Mouse (Mus musculus) small intestine, adult 2 months (tissue): ENCODE data around the gene Cplx2.

Source experiments
- CTCF ChIP-seq: fragments of 200-500 bp; IDR thresholded peaks from 2 replicates; pipeline ENCODE4 v1.5.1; 2012; ENCODE audit warnings: low read depth, mild to moderate bottlenecking, control low read depth, inconsistent platforms, low read length, moderate library complexity, mixed read lengths; ENCODE audit not compliant: insufficient replicate concordance, insufficient read length; ENCODE audit errors: extremely low read depth
- POLR2A ChIP-seq: fragments of 200-500 bp; IDR thresholded peaks from 2 replicates; pipeline ENCODE4 v1.6.1; 2012; ENCODE audit warnings: low read depth, mild to moderate bottlenecking, control low read depth, inconsistent platforms, low read length, moderate library complexity

- TF ChIP-seq POLR2A, result no peak
- no peak for TF ChIP-seq CTCF
Observed at GRCm38 (mm10) chr13:54332921-54333477, 38.1 kb upstream of the Cplx2 start.
